Mouse (Mus musculus) small intestine, adult 2 months (tissue): ENCODE results near the gene Ubxn1.

ENCODE experiments used
- CTCF ChIP-seq: fragments of 200-500 bp; IDR thresholded peaks from 2 replicates; pipeline ENCODE4 v1.5.1; 2012; ENCODE audit warnings: low read depth, mild to moderate bottlenecking, control low read depth, inconsistent platforms, low read length, moderate library complexity, mixed read lengths; ENCODE audit not compliant: insufficient replicate concordance, insufficient read length; ENCODE audit errors: extremely low read depth
- POLR2A ChIP-seq: fragments of 200-500 bp; IDR thresholded peaks from 2 replicates; pipeline ENCODE4 v1.6.1; 2012; ENCODE audit warnings: low read depth, mild to moderate bottlenecking, control low read depth, inconsistent platforms, low read length, moderate library complexity

DNA sequence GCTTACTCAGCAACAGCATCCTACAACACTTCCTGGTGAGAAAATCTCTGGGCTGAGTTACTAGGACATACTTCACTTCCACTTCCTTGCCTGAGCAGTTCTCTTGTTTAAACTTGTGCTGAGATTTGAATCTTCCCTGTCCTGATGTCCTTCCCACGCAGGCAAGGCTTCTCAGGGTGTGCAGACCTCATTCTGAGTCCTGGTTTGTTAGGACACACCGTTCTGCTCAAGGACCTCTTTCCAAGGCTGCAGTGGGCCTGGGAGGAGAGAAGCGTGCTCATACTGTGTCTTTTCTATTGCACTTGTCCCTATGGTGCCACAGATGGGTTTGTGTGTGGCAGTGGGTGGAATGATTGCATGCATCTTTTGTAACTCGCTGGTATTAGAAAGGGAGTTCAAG lies 38.3 kb upstream of the Ubxn1 start:
- TF ChIP-seq CTCF (no peak), POLR2A (no peak)
